Mouse (Mus musculus): ENCODE results near the gene Plch1. TPM values are rescaled to one million over a fixed set of nuclear protein-coding genes. Genes with fewer than 3 reads are reported as not detected.
A peak's percentile ranks its signal among the peaks of the same experiment; 100 is the strongest.

Gene Plch1
- polyA plus RNA-seq, 1 experiment from 2014 or later: 5.3 TPM

GRCm38 (mm10) chr3:63815131-63815530 is 84.1 kb downstream of the Plch1 start:
- DNase-seq (ENCODE audit: low spot score) (peak; percentile 53), ATAC-seq (replicated peaks; ENCODE audit: low FRiP score, low read depth) (no peak)
- Histone ChIP-seq H3K9ac (ENCODE audit: low read depth, low read length) (no peak overlapping the region), H3K4me2 (ENCODE audit: low read length) (no peak overlapping the region), H3K27ac (no peak overlapping the region), H3K4me1 (replicated peaks; ENCODE audit: insufficient read depth, low read length) (no peaks in the 10 kb centered on the region; the same call in 1 of the 2 replicates), H3K4me3 (replicated peaks; ENCODE audit: low read depth, low read length) (no peak overlapping the region), H3K9me3 (replicated peaks; ENCODE audit: low read length) (no peaks in the 10 kb centered on the region), H3K27me3 (ENCODE audit: insufficient read depth, low read length) (no peaks in the 10 kb centered on the region), H3K36me3 (ENCODE audit: insufficient read depth, low read length) (no peaks in the 10 kb centered on the region)
- no peak for TF ChIP-seq CTCF (IDR thresholded peaks at IDR 0.05; ENCODE audit: low read depth)
- 44% methylated on average over 3 of the region's 3 CpGs for WGBS

- no peak overlapping the region for H3K4me2 ChIP-seq (ENCODE audit: low read length)
- H3K9me3 ChIP-seq (replicated peaks; ENCODE audit: low read length): no peaks in the 10 kb centered on the region
- WGBS: 64% methylated on average over 1 of the region's 1 CpGs
- no peak overlapping the region for H3K27ac ChIP-seq
- H3K4me3 ChIP-seq (replicated peaks; ENCODE audit: low read depth, low read length): no peak overlapping the region
- H3K27me3 ChIP-seq (ENCODE audit: insufficient read depth, low read length): no peaks in the 10 kb centered on the region
- H3K4me1 ChIP-seq (replicated peaks; ENCODE audit: insufficient read depth, low read length): no peaks in the 10 kb centered on the region; the same call in 1 of the 2 replicates
- no peak for ATAC-seq (replicated peaks; ENCODE audit: low FRiP score, low read depth)
- DNase-seq (ENCODE audit: low spot score): no peak
- no peak for TF ChIP-seq CTCF (IDR thresholded peaks at IDR 0.05; ENCODE audit: low read depth)
- no peaks in the 10 kb centered on the region for H3K36me3 ChIP-seq (ENCODE audit: insufficient read depth, low read length)
- H3K9ac ChIP-seq (ENCODE audit: low read depth, low read length): no peak overlapping the region
Measured at GRCm38 (mm10) chr3:63814203-63814602, 85.1 kb downstream of the Plch1 start.

GRCm38 (mm10) chr3:63806906-63807305 is 92.4 kb downstream of the Plch1 start:
- ATAC-seq (replicated peaks; ENCODE audit: low FRiP score, low read depth): no peak
- Histone ChIP-seq H3K4me1 (replicated peaks; ENCODE audit: insufficient read depth, low read length) (no peaks in the 10 kb centered on the region), H3K9me3 (replicated peaks; ENCODE audit: low read length) (no peaks in the 10 kb centered on the region), H3K4me3 (replicated peaks; ENCODE audit: low read depth, low read length) (no peak overlapping the region), H3K27me3 (ENCODE audit: insufficient read depth, low read length) (no peaks in the 10 kb centered on the region), H3K27ac (no peak overlapping the region), H3K9ac (ENCODE audit: low read depth, low read length) (no peak overlapping the region), H3K36me3 (ENCODE audit: insufficient read depth, low read length) (no peaks in the 10 kb centered on the region), H3K4me2 (ENCODE audit: low read length) (no peak overlapping the region)
- 14% methylated on average over 1 of the region's 1 CpGs for WGBS
- peak; percentile 14 for DNase-seq (ENCODE audit: low spot score)
- TF ChIP-seq CTCF (IDR thresholded peaks at IDR 0.05; ENCODE audit: low read depth): no peak

DNA sequence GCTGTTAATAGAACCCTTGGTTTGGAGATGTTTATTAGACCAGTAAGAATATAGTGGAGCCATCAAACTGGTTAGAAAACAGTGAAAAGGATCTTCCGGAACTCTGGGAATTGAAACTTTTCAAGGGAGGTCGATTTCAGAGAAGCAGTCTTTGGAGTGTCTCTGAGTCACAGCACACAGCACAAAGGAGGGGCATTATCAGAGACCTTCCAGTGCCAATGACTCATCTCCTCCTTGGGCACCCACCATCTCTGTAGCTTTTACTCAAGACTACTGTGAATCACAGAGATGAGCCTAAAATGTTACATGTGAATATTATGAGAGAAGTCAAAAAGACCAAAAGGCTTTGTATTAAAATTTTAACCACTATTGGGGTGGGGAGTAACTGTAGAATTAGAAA is 93.8 kb downstream of the Plch1 start:
- Histone ChIP-seq H3K4me3 (replicated peaks; ENCODE audit: low read depth, low read length) (no peak overlapping the region), H3K27ac (no peak overlapping the region), H3K36me3 (ENCODE audit: insufficient read depth, low read length) (no peaks in the 10 kb centered on the region), H3K27me3 (ENCODE audit: insufficient read depth, low read length) (no peaks in the 10 kb centered on the region), H3K4me2 (ENCODE audit: low read length) (no peak overlapping the region), H3K9me3 (replicated peaks; ENCODE audit: low read length) (no peaks in the 10 kb centered on the region), H3K4me1 (replicated peaks; ENCODE audit: insufficient read depth, low read length) (no peaks in the 10 kb centered on the region), H3K9ac (ENCODE audit: low read depth, low read length) (no peak overlapping the region)
- ATAC-seq (replicated peaks; ENCODE audit: low FRiP score, low read depth): no peak
- TF ChIP-seq CTCF (IDR thresholded peaks at IDR 0.05; ENCODE audit: low read depth): no peak
- no peak for DNase-seq (ENCODE audit: low spot score)
- 79% methylated on average over 2 of the region's 2 CpGs for WGBS

DNA sequence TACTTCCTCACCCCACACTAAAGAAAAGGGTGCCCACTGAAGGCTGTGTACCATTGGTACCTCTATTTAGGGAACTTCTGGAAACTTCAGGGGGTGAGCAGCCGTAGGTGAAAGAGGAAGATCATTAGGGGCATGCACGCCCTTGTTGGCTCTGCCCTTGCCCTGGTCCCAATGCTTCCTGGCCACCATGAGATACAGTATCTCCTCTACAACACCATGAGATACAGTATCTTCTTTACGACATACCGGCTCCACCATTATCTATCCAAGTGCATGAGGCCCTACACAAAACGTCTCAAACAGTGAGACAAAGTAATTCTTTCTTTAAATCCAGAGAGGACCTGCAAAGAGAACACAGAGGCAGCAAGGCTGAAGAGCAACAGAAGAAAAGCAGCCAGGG is 98.6 kb downstream of the Plch1 start:
- H3K27me3 ChIP-seq (ENCODE audit: insufficient read depth, low read length): no peaks in the 10 kb centered on the region
- no peak for TF ChIP-seq CTCF (IDR thresholded peaks at IDR 0.05; ENCODE audit: low read depth)
- no peak overlapping the region for H3K9ac ChIP-seq (ENCODE audit: low read depth, low read length)
- H3K4me3 ChIP-seq (replicated peaks; ENCODE audit: low read depth, low read length): no peak overlapping the region
- DNase-seq (ENCODE audit: low spot score): no peak
- H3K4me1 ChIP-seq (replicated peaks; ENCODE audit: insufficient read depth, low read length): no peaks in the 10 kb centered on the region
- no peaks in the 10 kb centered on the region for H3K36me3 ChIP-seq (ENCODE audit: insufficient read depth, low read length)
- H3K27ac ChIP-seq: no peak overlapping the region
- H3K9me3 ChIP-seq (replicated peaks; ENCODE audit: low read length): no peaks in the 10 kb centered on the region
- no peak for ATAC-seq (replicated peaks; ENCODE audit: low FRiP score, low read depth)
- 89% methylated on average over 5 of the region's 5 CpGs for WGBS
- no peak overlapping the region for H3K4me2 ChIP-seq (ENCODE audit: low read length)

GRCm38 (mm10) chr3:63786805-63787365 is 112.4 kb downstream of the Plch1 start:
- ATAC-seq (replicated peaks; ENCODE audit: low FRiP score, low read depth) (no peak), DNase-seq (ENCODE audit: low spot score) (no peak)
- H3K27ac ChIP-seq: no peak overlapping the region
- H3K27me3 ChIP-seq (ENCODE audit: insufficient read depth, low read length): no peaks in the 10 kb centered on the region
- no peak overlapping the region for H3K4me3 ChIP-seq (replicated peaks; ENCODE audit: low read depth, low read length)
- H3K4me1 ChIP-seq (replicated peaks; ENCODE audit: insufficient read depth, low read length): no peaks in the 10 kb centered on the region
- no peak for TF ChIP-seq CTCF (IDR thresholded peaks at IDR 0.05; ENCODE audit: low read depth)
- no peak overlapping the region for H3K9ac ChIP-seq (ENCODE audit: low read depth, low read length)
- H3K36me3 ChIP-seq (ENCODE audit: insufficient read depth, low read length): no peaks in the 10 kb centered on the region
- no peak overlapping the region for H3K4me2 ChIP-seq (ENCODE audit: low read length)
- whole genome bisulfite sequencing: 66% methylated on average over 5 of the region's 5 CpGs
- H3K9me3 ChIP-seq (replicated peaks; ENCODE audit: low read length): no peaks in the 10 kb centered on the region
